Mouse (Mus musculus): ENCODE data around the gene Gm11444.

GRCm38 (mm10) chr11:85799456-85799855, 50.7 kb downstream of the Gm11444 start:
- no peak for TF ChIP-seq RCOR1 (conservative IDR thresholded peaks at IDR 0.05; ENCODE audit: low read depth, low read length)
- no peak for TF ChIP-seq POLR2AphosphoS2 (IDR thresholded peaks at IDR 0.05; ENCODE audit: low read depth, low read length)
- no peak for TF ChIP-seq USF1 (IDR thresholded peaks at IDR 0.05; ENCODE audit: low read depth, low read length)
- no peak for TF ChIP-seq POLR2A (IDR thresholded peaks at IDR 0.05; ENCODE audit: low read depth, low read length)
- TF ChIP-seq RAD21 (IDR thresholded peaks at IDR 0.05; ENCODE audit: low read depth, low read length), result no peak
- TF ChIP-seq SIN3A (IDR thresholded peaks at IDR 0.05; ENCODE audit: low read length), result no peak
- TF ChIP-seq CTCF (conservative IDR thresholded peaks at IDR 0.05 in 1 of 2, IDR thresholded peaks at IDR 0.05 in 1 of 2; ENCODE audit: low read depth in 2 of 2, low read length in 2 of 2), result no peak
- TF ChIP-seq UBTF (IDR thresholded peaks at IDR 0.05; ENCODE audit: low read depth, low read length), result no peak
- TF ChIP-seq TBP (conservative IDR thresholded peaks at IDR 0.05; ENCODE audit: low read depth, low read length), result no peak
- TF ChIP-seq MXI1 (IDR thresholded peaks at IDR 0.05; ENCODE audit: low read depth, low read length), result no peak
- no peak for TF ChIP-seq ELF1 (IDR thresholded peaks at IDR 0.05; ENCODE audit: low read depth, low read length)
- no peak for TF ChIP-seq ZNF384 (IDR thresholded peaks at IDR 0.05; ENCODE audit: low read depth, low read length)
- no peak for TF ChIP-seq E2F4 (IDR thresholded peaks at IDR 0.05; ENCODE audit: insufficient replicate concordance, low read depth, low read length)

Measured in CH12.LX (cell line).